Mouse (Mus musculus): ENCODE results near the gene Cdk11b. TPM values are rescaled to one million over a fixed set of nuclear protein-coding genes. Genes with fewer than 3 reads are reported as not detected.
A peak's percentile ranks its signal among the peaks of the same experiment; 100 is the strongest.
"Not testable (repeated sequence)": the region's sequence is repeated elsewhere in the genome, so short reads cannot be mapped to it uniquely, and the experiment has no call there.

Cdk11b gene
- polyA plus RNA-seq, 1 experiment from 2014 or later: 20.3 TPM

DNA sequence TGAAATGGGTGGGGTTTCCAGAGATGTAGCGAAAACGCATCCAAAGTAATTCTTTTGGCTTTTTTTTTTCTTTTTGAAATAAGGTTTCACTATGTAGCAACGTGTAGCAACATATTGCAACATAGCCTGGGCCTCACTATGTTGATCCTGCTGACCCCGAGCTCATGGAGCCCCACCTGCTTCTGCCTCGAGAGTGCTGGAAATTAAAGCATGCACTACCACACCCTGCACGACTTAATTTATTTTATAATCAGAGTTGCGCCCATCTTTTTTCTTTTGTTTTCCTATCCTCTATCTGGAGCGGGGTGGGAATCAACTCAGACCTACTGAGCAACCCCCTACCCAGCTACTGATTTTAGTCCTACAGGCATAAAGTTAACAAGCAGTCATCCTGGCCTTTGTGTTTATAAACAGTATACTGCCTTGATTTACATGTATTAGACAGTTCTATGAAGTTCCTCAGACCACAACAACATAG lies 45.0 kb downstream of the Cdk11b start:
- Histone ChIP-seq H3K27me3 (ENCODE audit: control insufficient read depth, insufficient read depth, low read depth, low read length) (no peaks in the 10 kb centered on the region), H3K36me3 (ENCODE audit: control insufficient read depth, insufficient read depth) (no peaks in the 10 kb centered on the region), H3K4me3 (ENCODE audit: low read depth, low read length) (peak overlapping the region; percentile 85), H3K4me2 (ENCODE audit: low read depth, low read length) (peak overlapping the region; percentile 81), H3K9ac (ENCODE audit: low read depth, low read length) (no peak overlapping the region), H3K9me3 (replicated peaks; ENCODE audit: control insufficient read depth, low read length) (no peaks in the 10 kb centered on the region), H3K27ac (ENCODE audit: low read length) (no peak overlapping the region), H3K4me1 (ENCODE audit: control insufficient read depth, low read depth, low read length) (peaks cover 12% of the 10 kb centered on the region)
- WGBS (ENCODE audit: insufficient replicate concordance): 3% methylated on average over 8 of the region's 8 CpGs
- no peak for ATAC-seq (ENCODE audit: low read depth)

DNA sequence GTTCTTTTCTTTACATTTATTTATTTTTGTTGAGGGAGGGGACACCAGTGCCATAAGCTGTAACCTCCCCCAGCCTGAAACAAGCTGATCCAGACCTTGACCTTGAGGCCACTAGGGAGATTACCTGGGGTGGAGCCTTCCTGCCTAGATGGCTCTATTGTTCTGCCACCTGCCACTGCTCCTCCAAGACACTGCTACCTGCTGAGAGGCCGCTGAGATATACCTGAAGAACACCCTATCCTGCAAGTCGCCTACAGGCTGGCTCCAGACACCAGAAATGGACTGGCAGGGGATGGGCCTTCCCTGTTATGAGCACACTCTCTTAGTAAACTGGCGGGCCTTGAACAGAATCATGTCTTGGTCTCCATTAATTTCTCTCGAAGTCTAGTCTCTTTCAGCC lies 45.6 kb downstream of the Cdk11b start:
- H3K4me2 ChIP-seq (ENCODE audit: low read depth, low read length); H3K9me3 ChIP-seq (replicated peaks; ENCODE audit: control insufficient read depth, low read length); H3K9ac ChIP-seq (ENCODE audit: low read depth, low read length); H3K27me3 ChIP-seq (ENCODE audit: control insufficient read depth, insufficient read depth, low read depth, low read length); H3K27ac ChIP-seq (ENCODE audit: low read length); H3K36me3 ChIP-seq (ENCODE audit: control insufficient read depth, insufficient read depth); ATAC-seq (ENCODE audit: low read depth); H3K4me3 ChIP-seq (ENCODE audit: low read depth, low read length): not testable (repeated sequence)
- WGBS (ENCODE audit: insufficient replicate concordance): 63% methylated on average over 4 of the region's 4 CpGs
- H3K4me1 ChIP-seq (ENCODE audit: control insufficient read depth, low read depth, low read length): peaks cover 12% of the 10 kb centered on the region

DNA sequence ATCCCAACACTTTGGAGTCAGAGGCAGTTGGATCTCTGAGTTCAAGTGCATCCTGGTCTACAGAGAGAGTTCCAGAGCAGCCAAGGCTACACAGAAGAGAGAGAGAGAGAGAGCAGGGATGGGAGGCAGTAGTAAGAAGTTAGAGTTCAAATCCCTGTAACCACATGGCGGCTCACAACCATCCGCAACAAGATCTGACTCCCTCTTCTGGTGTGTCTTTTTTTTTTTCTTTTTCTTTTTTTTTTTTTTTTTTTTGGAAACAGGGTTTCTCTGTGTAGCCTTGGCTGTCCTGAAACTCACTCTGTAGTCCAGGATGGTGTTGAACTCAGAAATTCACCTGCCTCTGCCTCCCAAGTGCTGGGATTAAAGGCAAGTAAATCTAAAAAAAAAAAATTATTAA lies 47.4 kb downstream of the Cdk11b start:
- Histone ChIP-seq H3K9ac (ENCODE audit: low read depth, low read length) (no peak overlapping the region), H3K4me3 (ENCODE audit: low read depth, low read length) (no peak overlapping the region), H3K4me2 (ENCODE audit: low read depth, low read length) (no peak overlapping the region), H3K9me3 (replicated peaks; ENCODE audit: control insufficient read depth, low read length) (no peaks in the 10 kb centered on the region), H3K27me3 (ENCODE audit: control insufficient read depth, insufficient read depth, low read depth, low read length) (no peaks in the 10 kb centered on the region), H3K27ac (ENCODE audit: low read length) (no peak overlapping the region), H3K36me3 (ENCODE audit: control insufficient read depth, insufficient read depth) (no peaks in the 10 kb centered on the region), H3K4me1 (ENCODE audit: control insufficient read depth, low read depth, low read length) (peaks cover 12% of the 10 kb centered on the region)
- WGBS (ENCODE audit: insufficient replicate concordance): 39% methylated on average over 2 of the region's 2 CpGs
- ATAC-seq (ENCODE audit: low read depth): no peak

DNA sequence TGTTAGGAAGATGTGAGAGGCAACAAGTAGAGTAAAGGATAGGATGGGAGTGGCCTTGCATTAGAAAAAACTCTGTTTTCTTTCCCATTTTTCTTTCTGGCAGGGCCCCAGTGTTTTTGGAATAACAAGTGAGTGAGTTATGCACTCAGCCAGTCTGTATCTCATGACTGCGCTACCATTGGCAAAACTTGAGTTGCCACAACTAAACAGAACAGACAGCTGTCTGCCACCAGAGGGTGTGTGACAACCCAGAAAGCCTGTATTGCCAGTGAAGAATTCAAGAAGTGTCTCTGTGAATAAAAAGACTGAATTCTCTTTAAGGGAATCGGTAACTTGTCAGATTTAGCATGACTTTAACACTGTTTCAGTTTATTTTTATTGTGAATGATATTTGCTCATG lies 51.3 kb downstream of the Cdk11b start:
- no peaks in the 10 kb centered on the region for H3K36me3 ChIP-seq (ENCODE audit: control insufficient read depth, insufficient read depth)
- no peak overlapping the region for H3K27ac ChIP-seq (ENCODE audit: low read length)
- H3K9ac ChIP-seq (ENCODE audit: low read depth, low read length): no peak overlapping the region
- H3K4me3 ChIP-seq (ENCODE audit: low read depth, low read length): no peak overlapping the region
- no peaks in the 10 kb centered on the region for H3K27me3 ChIP-seq (ENCODE audit: control insufficient read depth, insufficient read depth, low read depth, low read length)
- no peak for ATAC-seq (ENCODE audit: low read depth)
- H3K9me3 ChIP-seq (replicated peaks; ENCODE audit: control insufficient read depth, low read length): no peaks in the 10 kb centered on the region
- no peaks in the 10 kb centered on the region for H3K4me1 ChIP-seq (ENCODE audit: control insufficient read depth, low read depth, low read length)
- H3K4me2 ChIP-seq (ENCODE audit: low read depth, low read length): no peak overlapping the region
- 60% methylated on average over 2 of the region's 2 CpGs for WGBS (ENCODE audit: insufficient replicate concordance)

DNA sequence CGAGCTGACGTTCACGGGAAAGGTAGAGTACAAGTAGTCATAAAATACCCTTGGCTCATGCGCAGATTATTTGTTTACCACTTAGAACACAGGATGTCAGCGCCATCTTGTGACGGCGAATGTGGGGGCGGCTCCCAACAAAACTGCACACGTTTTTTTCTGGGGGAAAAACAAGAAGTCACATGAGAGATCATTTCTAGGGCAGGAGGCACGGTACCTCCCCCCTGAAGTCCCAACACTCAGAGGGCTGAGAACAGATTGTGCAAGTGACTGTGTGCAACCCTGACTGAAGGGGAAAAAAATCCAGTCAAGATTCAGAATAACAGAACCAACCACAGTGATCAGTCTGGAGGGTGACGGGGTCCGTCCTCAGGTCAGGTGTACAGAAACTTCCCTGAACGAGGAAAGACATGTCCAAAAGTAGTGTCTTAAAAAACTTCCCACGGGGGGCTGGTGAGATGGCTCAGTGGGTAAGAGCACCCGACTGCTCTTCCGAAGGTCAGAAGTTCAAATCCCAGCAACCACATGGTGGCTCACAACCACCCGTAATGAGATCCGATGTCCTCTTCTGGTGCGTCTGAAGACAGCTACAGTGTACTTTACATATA lies 59.1 kb downstream of the Cdk11b start:
- not testable (repeated sequence) for ATAC-seq (ENCODE audit: low read depth); H3K27ac ChIP-seq (ENCODE audit: low read length)
- 77% methylated on average over 15 of the region's 19 CpGs for WGBS (ENCODE audit: insufficient replicate concordance)

DNA sequence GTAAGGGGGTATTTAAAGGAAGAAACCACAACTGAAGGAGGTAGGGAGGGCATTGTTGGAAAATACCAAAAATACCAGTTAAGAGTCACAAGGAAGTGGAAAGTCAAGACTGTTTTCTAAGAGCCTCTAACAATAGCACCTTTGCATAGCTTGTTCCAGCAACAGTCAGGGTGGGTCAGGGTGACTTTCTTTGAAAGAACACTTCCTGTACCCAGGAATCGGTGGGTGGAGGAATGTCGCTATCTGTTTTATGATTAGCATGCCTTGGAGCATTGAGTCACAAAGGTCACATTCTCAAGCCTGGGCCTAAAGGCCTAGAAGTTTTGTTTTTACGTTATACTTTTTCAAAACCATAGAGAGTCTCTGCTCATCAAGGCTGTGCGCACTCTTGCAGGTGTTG lies 63.1 kb downstream of the Cdk11b start:
- not testable (repeated sequence) for H3K9ac ChIP-seq (ENCODE audit: low read depth, low read length); H3K27ac ChIP-seq (ENCODE audit: low read length); ATAC-seq (ENCODE audit: low read depth); H3K4me3 ChIP-seq (ENCODE audit: low read depth, low read length); H3K4me1 ChIP-seq (ENCODE audit: control insufficient read depth, low read depth, low read length); H3K4me2 ChIP-seq (ENCODE audit: low read depth, low read length); H3K36me3 ChIP-seq (ENCODE audit: control insufficient read depth, insufficient read depth); H3K27me3 ChIP-seq (ENCODE audit: control insufficient read depth, insufficient read depth, low read depth, low read length); H3K9me3 ChIP-seq (replicated peaks; ENCODE audit: control insufficient read depth, low read length)
- 76% methylated on average over 4 of the region's 4 CpGs for WGBS (ENCODE audit: insufficient replicate concordance)

More for the DNA sequence above, 59.1 kb downstream of the Cdk11b start:
- not testable (repeated sequence) for H3K4me2 ChIP-seq (ENCODE audit: low read depth, low read length); H3K4me1 ChIP-seq (ENCODE audit: control insufficient read depth, low read depth, low read length); H3K9ac ChIP-seq (ENCODE audit: low read depth, low read length); H3K36me3 ChIP-seq (ENCODE audit: control insufficient read depth, insufficient read depth); H3K9me3 ChIP-seq (replicated peaks; ENCODE audit: control insufficient read depth, low read length); H3K4me3 ChIP-seq (ENCODE audit: low read depth, low read length); H3K27me3 ChIP-seq (ENCODE audit: control insufficient read depth, insufficient read depth, low read depth, low read length)

DNA sequence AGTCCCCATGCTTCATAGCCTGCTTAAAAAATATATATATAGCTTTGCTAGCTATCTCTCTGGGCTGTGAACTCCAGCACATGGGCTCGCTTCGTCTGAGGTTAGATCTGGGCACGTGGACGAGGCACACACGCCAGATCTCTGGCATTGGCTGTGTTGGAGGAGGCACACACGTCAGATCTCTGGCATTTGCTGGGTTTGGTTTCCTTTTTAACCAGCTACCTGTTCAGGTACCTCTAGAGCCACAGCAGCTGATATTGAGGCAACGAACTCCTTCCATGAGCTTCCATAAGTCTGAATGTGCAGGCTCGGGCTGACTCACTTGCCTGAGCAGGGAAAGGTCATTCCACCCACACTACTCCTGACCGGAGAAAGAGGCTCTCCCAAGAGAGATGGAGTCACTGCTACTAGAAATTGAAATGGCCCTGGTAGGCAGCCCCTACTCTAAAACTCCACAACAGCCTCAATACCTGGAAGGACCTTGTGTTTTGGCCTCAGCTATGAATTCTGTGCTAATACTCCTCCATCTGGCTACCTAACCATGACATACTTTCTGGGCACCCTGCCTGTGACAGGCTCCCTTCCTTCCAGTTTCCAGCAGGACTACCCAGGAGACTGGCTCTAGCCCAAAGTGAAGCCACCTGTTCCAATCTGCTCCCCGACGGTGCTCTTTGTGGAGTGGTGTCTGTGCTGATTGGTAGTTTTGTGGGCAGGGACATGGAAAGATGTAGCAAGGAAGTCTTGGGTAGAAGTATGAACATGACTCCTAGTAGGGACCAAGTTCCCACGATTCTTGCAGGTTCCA lies 66.1 kb downstream of the Cdk11b start:
- H3K9ac ChIP-seq (ENCODE audit: low read depth, low read length): no peak overlapping the region
- no peaks in the 10 kb centered on the region; the same call in none of the 2 replicates for H3K4me1 ChIP-seq (ENCODE audit: control insufficient read depth, low read depth, low read length)
- peaks cover 36% of the 10 kb centered on the region for H3K27me3 ChIP-seq (ENCODE audit: control insufficient read depth, insufficient read depth, low read depth, low read length)
- no peak for ATAC-seq (ENCODE audit: low read depth)
- H3K9me3 ChIP-seq (replicated peaks; ENCODE audit: control insufficient read depth, low read length): no peaks in the 10 kb centered on the region
- H3K36me3 ChIP-seq (ENCODE audit: control insufficient read depth, insufficient read depth): no peaks in the 10 kb centered on the region
- no peak overlapping the region for H3K4me2 ChIP-seq (ENCODE audit: low read depth, low read length)
- no peak overlapping the region for H3K4me3 ChIP-seq (ENCODE audit: low read depth, low read length)
- WGBS (ENCODE audit: insufficient replicate concordance): 60% methylated on average over 12 of the region's 12 CpGs
- H3K27ac ChIP-seq (ENCODE audit: low read length): no peak overlapping the region

DNA sequence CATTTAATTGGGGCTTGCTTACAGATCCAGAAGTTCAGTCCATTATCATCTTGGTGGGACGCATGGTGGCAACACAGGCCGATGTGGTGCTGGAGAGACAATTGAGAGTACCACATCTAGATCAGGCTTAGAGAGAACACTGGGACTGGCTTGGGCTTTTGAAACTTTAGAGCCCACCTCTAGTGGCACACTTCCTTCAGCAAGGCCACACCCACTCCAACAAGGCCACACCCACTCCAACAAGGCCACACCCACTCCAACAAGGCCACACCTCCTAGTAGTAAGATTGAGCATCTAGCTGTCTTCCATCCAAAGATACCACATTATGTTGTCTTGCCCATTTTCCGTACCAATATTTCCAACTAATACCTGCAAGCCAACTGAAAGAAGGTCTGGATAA lies 67.8 kb downstream of the Cdk11b start:
- Histone ChIP-seq H3K9me3 (replicated peaks; ENCODE audit: control insufficient read depth, low read length) (no peaks in the 10 kb centered on the region), H3K36me3 (ENCODE audit: control insufficient read depth, insufficient read depth) (no peaks in the 10 kb centered on the region), H3K4me3 (ENCODE audit: low read depth, low read length) (no peak overlapping the region), H3K27ac (ENCODE audit: low read length) (no peak overlapping the region), H3K9ac (ENCODE audit: low read depth, low read length) (no peak overlapping the region), H3K4me2 (ENCODE audit: low read depth, low read length) (no peak overlapping the region), H3K4me1 (ENCODE audit: control insufficient read depth, low read depth, low read length) (no peaks in the 10 kb centered on the region; the same call in none of the 2 replicates), H3K27me3 (ENCODE audit: control insufficient read depth, insufficient read depth, low read depth, low read length) (peaks cover 41% of the 10 kb centered on the region)
- no peak for ATAC-seq (ENCODE audit: low read depth)
- WGBS (ENCODE audit: insufficient replicate concordance): 94% methylated on average over 3 of the region's 3 CpGs

DNA sequence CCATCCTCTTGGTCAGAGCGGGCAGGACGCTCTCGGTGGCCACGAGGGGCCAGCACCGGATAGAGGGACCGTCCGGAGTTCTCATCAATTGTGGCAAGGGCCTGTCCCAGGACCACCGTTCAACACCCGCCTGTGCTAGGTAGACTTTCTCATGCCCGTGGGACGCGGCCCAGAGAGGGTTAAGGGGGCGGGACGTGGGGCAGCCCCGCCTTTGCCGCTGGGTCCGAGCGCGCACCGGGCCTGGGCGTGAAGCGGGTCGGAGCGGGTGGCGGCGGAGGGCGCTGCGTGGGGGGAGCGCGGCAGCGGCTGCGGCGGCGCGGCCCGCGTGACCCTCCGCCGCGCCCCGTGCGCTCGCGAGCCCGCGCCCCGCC lies 69.4 kb downstream of the Cdk11b start, which contains the start of gene Fndc10:
Gene Fndc10, plus strand, starts transcription at position 232 of the 371 bp plus-strand sequence.
- no peaks in the 10 kb centered on the region; the same call in none of the 2 replicates for H3K4me1 ChIP-seq (ENCODE audit: control insufficient read depth, low read depth, low read length)
- H3K9me3 ChIP-seq (replicated peaks; ENCODE audit: control insufficient read depth, low read length): no peaks in the 10 kb centered on the region
- no peak within 1 kb of the TSS for H3K27ac ChIP-seq (ENCODE audit: low read length)
- no peaks in the 10 kb centered on the region for H3K36me3 ChIP-seq (ENCODE audit: control insufficient read depth, insufficient read depth)
- ATAC-seq (ENCODE audit: low read depth): peak; percentile 31; the same call in 1 of the 2 replicates
- H3K4me2 ChIP-seq (ENCODE audit: low read depth, low read length): peak within 1 kb of the TSS; percentile 76
- peak within 1 kb of the TSS; percentile 61 for H3K4me3 ChIP-seq (ENCODE audit: low read depth, low read length)
- WGBS (ENCODE audit: insufficient replicate concordance): 1% methylated on average over 45 of the region's 47 CpGs
- H3K9ac ChIP-seq (ENCODE audit: low read depth, low read length): peak within 1 kb of the TSS; percentile 40; the same call in 1 of the 2 replicates
- H3K27me3 ChIP-seq (ENCODE audit: control insufficient read depth, insufficient read depth, low read depth, low read length): peaks cover 41% of the 10 kb centered on the region
